Mouse (Mus musculus) urinary bladder, adult 2 months (tissue): Measurements from ENCODE around the gene Pea15a. TPM values are rescaled to one million over a fixed set of nuclear protein-coding genes. Genes with fewer than 3 reads are reported as not detected.
"Not testable (repeated sequence)": the region's sequence is repeated elsewhere in the genome, so short reads cannot be mapped to it uniquely, and the experiment has no call there.

Experiments used
- DNase-seq: peaks from one replicate; pipeline ENCODE4 v3.0.0; 2022; ENCODE audit warnings: low spot score
- polyA plus RNA-seq: library from polyadenylated mRNA; depleted of rRNA; stranded (reverse); fragments of >200 nt; gene quantifications from 2 replicates; pipeline ENCODE4 v1.2.3, GENCODE M21; 2012; rRNA removed

The Pea15a gene
- polyA plus RNA-seq = 165 and 166 TPM in 2 replicates

- peak; percentile 78 for DNase-seq
Measured at GRCm38 (mm10) chr1:172206141-172206917, at the start of gene Pea15a. TSS of gene Pea15a (minus strand) at chr1:172206804.

DNA sequence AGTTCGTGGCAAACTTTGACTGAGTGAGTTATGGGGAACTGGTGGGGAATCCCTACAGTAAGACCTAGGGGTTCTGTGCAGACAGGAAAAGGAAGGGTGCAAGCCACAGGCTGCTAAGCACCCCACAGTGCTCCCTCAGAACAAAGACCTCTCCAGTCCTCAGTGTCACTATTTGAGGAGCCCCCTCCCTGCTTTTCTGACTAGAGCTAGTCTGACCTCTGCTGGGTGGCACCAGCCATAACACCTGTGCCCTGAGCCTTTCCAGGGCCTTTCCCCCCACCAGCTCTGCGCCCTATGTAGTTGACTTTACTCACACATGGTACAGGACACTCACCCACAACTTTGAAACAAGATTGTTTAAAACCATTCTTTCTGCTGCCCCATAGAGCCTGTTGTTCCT lies 41.1 kb upstream of the Pea15a start:
- DNase-seq = no peak

DNA sequence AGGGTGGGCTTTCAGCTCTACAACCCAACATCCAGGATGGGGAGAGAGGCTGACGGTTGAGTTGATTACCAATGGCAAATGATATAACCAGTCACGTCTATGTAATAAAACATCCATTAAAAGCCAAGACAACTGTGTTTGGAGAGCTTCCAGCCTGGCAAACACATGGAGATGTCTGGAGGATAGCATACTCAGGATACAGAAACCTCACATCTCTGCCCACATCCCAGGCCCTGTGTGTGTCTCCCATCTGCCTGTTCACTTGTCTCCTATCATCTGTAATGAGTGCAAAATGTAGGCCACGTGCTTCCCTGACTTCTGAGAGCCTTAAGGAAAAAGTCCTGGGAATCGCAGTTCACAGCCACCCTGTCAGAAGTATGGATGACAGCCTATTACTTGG lies 40.6 kb upstream of the Pea15a start:
- DNase-seq = no peak

GRCm38 (mm10) chr1:172244645-172245044 lies 38.0 kb upstream of the Pea15a start:
- not testable (repeated sequence) for DNase-seq

- DNase-seq = no peak
Measured at GRCm38 (mm10) chr1:172243547-172244205, 37.1 kb upstream of the Pea15a start.

DNA sequence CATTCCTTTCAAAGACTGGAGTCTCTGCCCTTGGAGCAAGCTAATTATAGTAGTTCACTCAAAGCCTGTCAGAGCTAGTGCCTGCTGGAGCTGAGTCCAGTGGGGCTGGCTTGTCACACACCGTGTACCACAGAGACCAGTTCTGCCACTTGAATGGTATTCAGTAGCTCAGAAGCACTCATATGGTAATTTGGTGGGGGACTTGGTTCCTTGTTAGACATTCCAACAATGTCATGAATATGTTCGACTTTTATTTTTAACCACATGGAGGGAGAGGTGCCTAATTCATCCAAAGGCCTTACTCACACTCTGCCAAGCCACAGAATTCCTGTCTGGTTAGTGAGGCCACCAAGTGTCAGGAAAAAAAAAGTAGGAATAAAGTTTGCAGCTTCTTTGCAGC lies 35.8 kb upstream of the Pea15a start:
- DNase-seq = no peak

DNA sequence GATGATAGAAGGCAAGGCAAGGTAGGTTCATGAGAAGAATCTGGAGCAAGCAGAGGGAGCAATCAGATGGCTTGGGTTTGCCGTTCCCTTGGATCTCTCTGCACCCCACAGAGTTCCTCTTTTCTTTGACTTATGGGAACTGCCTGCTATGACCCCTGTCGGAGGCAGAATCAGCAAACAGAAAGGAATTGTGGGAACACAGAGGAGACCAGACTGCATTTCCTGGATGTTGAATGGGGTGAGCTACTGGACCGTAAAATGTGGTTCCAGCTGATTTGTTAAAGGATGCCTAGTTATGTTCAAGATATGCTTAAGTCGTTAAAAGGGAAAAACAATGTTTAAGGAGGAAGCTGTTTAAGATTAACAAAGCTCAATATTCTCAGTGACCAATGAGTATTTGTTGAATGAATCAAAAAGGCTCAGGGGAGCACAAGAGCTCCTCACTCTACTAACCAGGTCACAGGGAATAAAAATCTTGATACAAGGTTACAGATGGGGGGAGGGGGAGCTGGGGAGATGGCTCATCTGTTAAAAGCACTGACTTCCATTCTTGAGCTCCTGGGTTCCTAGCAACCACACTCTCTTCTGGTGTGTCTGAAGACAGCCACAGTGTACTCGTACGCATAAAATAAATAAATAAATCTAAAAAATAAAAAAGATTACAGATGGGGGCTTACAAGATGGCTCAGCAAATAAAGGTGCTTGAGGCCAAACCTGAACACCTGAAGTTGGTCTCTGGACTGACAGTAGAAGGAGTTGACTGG lies 34.5 kb upstream of the Pea15a start:
- no peak for DNase-seq

DNA sequence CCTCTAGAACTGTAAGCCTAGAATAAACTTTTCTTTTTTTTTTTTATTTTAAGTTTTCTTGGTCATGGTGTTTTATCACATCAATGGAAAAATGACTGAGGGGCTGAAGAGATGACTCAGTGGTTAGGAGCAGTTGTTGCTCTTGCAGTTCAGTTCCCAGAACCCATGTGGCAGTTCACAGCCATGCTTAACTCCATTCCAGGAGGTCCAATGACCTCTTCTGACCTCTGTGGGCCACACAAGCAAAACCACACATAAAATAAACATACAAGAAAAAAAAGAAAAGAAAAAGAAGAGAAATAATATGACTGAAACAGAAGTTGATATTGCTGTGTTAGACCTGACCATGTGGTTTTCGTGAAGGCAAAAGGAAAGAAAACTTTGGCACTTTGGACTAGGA lies 22.6 kb upstream of the Pea15a start:
- no peak for DNase-seq

DNA sequence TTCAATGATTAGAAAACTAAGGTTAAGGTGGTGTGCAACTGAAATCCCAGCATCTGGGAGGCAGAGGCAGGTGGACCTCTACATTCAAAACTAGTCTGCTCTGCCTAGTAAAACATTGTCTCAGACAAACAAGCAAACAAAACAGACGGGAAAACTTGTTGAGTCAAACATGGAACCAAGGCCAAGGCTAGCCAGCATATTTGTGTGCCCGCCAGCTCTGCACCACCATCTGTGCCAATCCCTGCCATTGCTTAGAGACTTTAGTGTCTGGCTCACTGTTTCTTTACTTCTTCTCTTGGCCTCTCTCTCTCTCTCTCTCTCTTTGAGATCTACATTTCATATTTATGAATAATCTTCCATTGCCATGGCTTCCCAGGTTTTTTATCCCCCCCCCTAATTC lies 21.6 kb upstream of the Pea15a start:
- DNase-seq = no peak

DNA sequence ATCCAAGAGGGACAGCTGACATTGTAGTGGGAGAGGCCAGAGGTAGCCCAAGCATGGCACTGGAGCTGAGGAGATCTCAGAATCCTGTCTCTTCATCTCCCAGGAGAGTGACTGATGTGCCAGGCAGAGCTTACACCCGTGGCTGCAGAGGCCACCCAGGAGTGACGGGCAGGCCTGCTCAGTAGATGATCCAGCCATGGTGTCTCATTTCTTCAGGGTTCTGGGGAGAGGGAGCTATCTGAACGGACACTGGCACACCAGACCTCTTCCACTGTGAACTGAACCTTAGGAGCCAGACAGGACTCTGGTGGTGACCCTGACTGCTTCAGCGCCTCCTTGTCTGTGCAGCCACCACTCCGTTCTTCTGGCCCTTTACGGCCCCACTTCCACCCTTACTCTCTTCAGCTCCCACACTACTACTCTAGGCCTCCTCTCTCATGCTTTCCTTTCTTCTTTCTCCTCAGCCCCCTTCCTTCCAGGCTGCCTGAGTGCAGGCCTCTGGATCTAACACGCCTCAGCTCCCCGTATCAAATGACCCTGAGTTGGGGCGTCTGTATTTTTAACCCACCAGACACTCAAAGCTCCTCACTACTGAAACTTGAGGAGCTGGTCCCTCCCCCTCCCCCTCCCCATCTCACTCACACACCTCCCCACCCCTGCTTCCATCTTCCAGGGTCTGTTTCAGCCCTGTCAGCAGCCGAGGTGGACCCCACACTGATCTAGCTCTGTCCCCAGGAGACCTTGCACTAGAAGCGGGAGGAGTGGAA lies 14.9 kb upstream of the Pea15a start:
- DNase-seq = no peak

- no peak for DNase-seq
Measured at GRCm38 (mm10) chr1:172220414-172220813, 13.8 kb upstream of the Pea15a start.

DNA sequence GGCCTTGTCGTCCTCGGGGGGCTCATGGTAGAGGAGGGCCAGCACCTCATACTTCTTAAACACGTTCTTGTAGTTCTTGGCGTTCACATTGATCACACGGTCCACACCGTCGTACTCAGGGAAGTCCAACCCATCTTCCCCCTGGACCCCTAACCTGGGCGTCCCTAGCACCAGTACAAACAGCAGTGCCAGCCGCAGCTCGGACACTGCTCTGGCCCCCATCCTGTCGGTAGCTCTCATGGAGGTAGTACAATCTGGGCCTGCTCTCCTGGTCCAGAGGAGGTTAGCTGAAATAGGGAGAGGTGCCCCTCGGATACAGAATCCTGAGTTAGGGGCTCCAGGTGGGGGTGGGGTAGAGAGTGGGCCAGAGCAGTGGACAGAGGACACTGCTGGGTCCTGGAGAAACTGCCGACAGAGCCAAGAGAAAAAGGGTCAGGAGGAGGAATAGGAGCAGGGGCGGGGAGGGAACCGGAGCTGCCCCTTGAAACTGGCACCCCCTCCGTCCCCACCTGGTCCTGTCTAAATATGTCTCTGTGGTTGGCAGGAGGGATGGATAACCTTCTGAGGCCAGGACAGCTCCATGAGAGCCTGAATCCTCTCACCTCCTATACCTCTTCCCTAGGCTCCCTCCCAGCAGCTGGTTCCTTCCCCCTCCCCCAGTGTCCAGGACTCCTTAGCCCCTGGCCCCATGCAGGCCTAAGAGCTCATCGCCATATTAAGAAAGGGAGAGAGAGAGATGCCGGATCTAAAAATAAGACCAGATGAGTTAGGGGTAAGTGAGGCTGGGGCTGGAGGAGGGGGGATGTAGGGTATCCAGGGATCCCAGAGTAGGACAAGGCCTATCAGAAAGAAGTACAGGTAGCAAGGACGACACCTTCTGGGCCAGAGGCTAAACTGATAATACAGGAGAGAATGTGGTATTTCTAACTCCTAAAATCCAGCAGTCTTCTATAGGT lies 13.1 kb upstream of the Pea15a start, which contains the start of gene Casq1:
TSS of gene Casq1 (minus strand) at position 418 of the 956 bp plus-strand sequence.
- DNase-seq = no peak

- DNase-seq = no peak
Measured at GRCm38 (mm10) chr1:172218164-172218910, 11.7 kb upstream of the Pea15a start.

DNA sequence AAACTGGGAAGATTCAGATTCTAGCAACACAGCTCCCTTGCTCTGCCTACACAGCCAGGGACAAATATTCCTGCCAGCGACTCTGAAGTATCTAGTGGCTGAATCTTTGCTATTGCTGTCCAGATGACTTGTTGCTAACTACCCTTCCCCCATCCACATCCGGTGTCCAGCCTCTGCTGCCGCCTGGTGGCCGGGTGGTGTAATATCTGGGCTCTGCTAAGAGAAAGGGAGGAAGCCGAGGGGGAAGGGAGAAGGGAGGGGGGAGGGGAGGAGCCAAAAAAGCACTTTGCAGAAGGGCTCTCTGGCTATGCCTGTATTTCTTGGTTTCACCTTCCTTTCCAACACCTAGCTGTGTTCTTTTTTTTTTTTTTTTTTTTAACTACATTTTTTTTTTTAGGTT lies 10.5 kb upstream of the Pea15a start:
- DNase-seq = peak; percentile 93

DNA sequence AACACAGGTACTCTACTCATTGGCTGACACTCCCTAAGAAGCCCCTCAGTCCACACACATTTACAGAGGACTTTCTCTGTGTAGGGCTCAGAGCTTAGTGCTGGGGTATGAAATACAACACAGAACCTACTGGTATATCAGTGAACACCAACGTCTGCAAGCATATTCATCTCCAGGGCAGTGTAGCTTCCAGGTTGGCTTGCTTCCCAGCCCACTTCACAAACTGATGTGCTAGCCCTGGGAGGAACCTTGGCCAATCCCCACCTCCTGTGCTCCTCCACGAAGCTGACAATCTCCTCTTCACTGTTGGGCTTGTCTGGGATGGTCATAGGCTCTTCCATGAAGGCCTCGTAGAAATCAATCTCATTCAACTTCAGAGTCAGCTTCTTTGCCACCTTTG lies 8.1 kb upstream of the Pea15a start:
- no peak for DNase-seq

- DNase-seq = no peak
Measured at GRCm38 (mm10) chr1:172213771-172214170, 7.2 kb upstream of the Pea15a start.

- no peak for DNase-seq
Measured at GRCm38 (mm10) chr1:172212776-172213175, 6.2 kb upstream of the Pea15a start.

DNA sequence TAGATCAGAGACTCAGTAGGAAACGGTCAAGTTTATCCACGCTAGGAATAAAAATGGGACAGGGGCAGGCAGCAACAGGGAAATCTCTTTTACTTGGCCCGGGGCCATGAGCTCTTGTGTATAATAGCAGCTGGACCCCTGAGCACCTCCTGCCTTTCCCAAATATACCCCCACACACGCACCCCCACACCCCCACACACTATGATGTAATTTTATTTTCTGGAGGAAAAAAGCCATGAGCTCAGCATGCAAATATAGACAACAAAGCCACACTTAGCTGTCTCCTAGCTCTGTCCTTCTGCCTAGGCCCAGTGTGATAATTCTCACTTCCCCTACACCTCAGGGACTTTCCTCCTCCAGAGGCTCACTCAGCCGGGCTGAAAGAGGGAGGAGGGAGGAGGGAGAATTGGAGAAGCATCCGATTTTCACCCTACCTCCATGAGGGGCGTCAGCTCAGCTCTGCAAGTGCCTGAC lies 544 bp upstream of the Pea15a start:
- no peak for DNase-seq

DNA sequence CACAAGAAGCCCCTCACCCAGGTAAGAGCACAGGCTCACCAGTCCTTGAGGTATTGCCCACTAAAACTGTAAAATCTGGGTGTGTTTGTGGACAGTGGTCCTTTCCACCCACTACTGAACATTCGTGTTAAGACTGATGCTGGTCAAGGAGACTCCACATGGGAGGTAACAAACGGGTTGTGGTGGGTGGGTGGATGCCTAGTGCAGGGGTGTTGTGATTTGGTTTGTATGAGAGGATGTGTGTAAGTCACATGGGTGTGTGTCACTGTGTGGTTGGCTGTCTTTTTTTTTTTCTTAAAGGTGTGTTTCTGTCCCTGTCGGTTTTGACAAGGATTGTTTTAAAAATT lies 890 bp downstream of the Pea15a start:
- DNase-seq = no peak
